Mouse (Mus musculus) lung, postnatal 0 days (tissue): ENCODE data around the gene Nol3.

Source experiments
- CTCF ChIP-seq: IDR thresholded peaks from 2 replicates; pipeline ENCODE4 v1.5.1; 2016; ENCODE audit warnings: antibody characterized with exemption, mild to moderate bottlenecking
- EP300 ChIP-seq: IDR thresholded peaks from 2 replicates; pipeline ENCODE4 v1.6.1; 2016; ENCODE audit warnings: antibody characterized with exemption, mild to moderate bottlenecking, control low read depth

DNA sequence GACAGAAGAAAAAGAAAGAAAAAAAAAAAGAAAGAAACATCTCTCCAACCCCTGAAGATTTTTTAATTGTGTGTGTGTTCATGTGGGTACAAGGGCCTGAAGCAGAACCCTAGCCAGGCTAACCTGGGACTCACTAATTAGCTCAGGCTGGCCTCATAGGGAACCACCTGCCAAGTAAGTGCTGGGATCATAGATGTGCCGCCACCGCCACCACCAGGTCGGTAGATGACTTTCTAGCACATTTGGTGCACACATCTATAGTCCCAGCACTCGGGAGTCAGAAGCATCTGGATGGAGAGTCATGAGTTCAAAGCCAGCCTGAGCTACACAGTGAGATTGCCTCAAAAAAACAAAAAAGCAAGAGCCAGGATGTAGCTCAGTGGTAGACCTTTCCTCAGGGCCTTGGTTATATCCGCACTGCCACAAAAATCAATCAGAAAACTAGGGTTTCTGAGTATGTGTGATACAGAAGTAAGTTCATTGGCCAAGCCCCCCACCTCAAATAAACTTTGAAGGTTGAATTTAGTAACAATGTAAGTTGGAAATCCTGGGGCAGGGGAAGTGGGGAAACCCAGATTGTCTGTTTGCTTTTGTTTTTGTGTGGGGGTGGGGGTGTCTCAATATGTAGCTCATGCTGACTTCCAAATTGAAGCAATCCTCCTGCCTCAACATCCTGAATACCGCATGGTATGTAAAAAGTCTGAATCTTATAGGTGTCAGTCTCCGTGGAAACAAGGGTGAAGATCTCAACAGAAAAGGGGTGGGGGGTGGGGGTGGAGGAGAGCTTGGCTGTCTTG, 18.4 kb upstream of the Nol3 start:
- TF ChIP-seq CTCF = no peak
- TF ChIP-seq EP300 = no peak
